ENCODE assay signal across 15 mouse cellular contexts in the genomic region with DNA sequence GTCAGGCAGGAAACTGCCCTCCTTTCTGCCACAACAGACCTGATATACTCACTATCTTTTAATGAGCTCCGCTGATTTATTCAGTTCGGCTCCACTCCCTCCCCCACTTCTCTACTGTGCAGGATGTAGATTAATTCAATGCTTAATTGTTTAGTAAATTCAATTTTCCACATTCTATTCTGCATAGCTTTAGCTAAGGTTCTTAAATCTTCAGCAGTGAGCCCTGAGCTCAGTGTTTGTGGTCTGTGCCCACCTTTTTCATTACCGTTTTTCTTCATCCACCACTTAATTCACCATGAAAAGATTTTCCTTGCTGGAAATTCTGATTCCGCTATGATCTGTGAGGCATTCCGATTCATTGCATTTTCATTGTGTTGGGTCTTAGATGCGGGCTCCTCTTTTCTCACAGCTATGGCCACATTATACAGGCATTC. TPM values are rescaled to one million over a fixed set of nuclear protein-coding genes. Genes with fewer than 3 reads are reported as not detected.
DNase-seq lines count a peak whose midpoint lies in the region; ATAC-seq and TF ChIP-seq lines count a peak whose summit lies in the region.
"Had no signal": no experiment of that assay in that cellular context is flagged by ENCODE, and none has a peak within 500 bp of the region (broad histone marks: within the 10 kb centered on the region; RNA-seq: fewer than 3 reads in every experiment).

No protein-coding gene starts in this region.

- WGBS in heart, postnatal 0 days, result 69% methylated on average over 6 of the region's 6 CpGs
- WGBS in forebrain, embryonic 16.5 days, result 10% methylated on average over 6 of the region's 6 CpGs
- WGBS in midbrain, embryonic 11.5 days, result 21% methylated on average over 6 of the region's 6 CpGs
- WGBS in liver, embryonic 12.5 days (ENCODE audit: insufficient replicate concordance), result 77% methylated on average over 6 of the region's 6 CpGs

- 0 out of 2 replicates have a peak overlapping the region, but pooled peaks have one; percentile 71 for H3K27ac ChIP-seq in heart, postnatal 0 days (ENCODE audit: low read depth)
- 0 out of 2 replicates have a peak overlapping the region, but pooled peaks have one; percentile 5 for H3K27ac ChIP-seq in forebrain, embryonic 16.5 days (ENCODE audit: low read length)
- peak overlapping the region; percentile 25 for H3K27ac ChIP-seq in midbrain, embryonic 11.5 days (ENCODE audit: low read depth, low read length)
- H3K27ac ChIP-seq in liver, embryonic 12.5 days, result no peak overlapping the region
- H3K27ac ChIP-seq: embryonic facial prominence, embryonic 12.5 days; limb, embryonic 15.5 days; stomach, embryonic 15.5 days had no signal

- no peak for TF ChIP-seq CTCF in heart, postnatal 0 days (IDR thresholded peaks at IDR 0.05; ENCODE audit: low read depth)

- no peak for DNase-seq in heart, postnatal 0 days (ENCODE audit: low spot score)
- DNase-seq in heart, adult 9 months (ENCODE audit: low spot score in 2 of 2), result no peak
- peak; percentile 89 for DNase-seq in midbrain, embryonic 11.5 days (ENCODE audit: low spot score, missing footprints)
- DNase-seq in retina, embryonic 14.5 days (ENCODE audit: low spot score), result peak; percentile 56
- DNase-seq in T-cell, adult 2 months (ENCODE audit: low spot score), result no peak
- DNase-seq: cerebellum, adult 9-11 months; heart, postnatal 4 days; right cerebral cortex, postnatal 4 days; thymus, postnatal 25 days had no signal

- H3K4me3 ChIP-seq in heart, postnatal 0 days (ENCODE audit: low read depth, low read length), result no peak overlapping the region
- no peak overlapping the region for H3K4me3 ChIP-seq in forebrain, embryonic 16.5 days (replicated peaks; ENCODE audit: low read length)
- H3K4me3 ChIP-seq in midbrain, embryonic 11.5 days (ENCODE audit: low read depth, low read length), result no peak overlapping the region
- H3K4me3 ChIP-seq in liver, embryonic 12.5 days, result no peak overlapping the region
- H3K4me3 ChIP-seq: embryonic facial prominence, embryonic 12.5 days; limb, embryonic 15.5 days; stomach, embryonic 15.5 days had no signal

- H3K4me2 ChIP-seq in heart, postnatal 0 days (ENCODE audit: low read depth, low read length), result no peak overlapping the region
- peak overlapping the region; percentile 25 for H3K4me2 ChIP-seq in forebrain, embryonic 16.5 days (ENCODE audit: low read length)
- no peak overlapping the region for H3K4me2 ChIP-seq in midbrain, embryonic 11.5 days
- no peak overlapping the region for H3K4me2 ChIP-seq in liver, embryonic 12.5 days
- H3K4me2 ChIP-seq: embryonic facial prominence, embryonic 12.5 days; limb, embryonic 15.5 days; stomach, embryonic 15.5 days had no signal

- H3K4me1 ChIP-seq in heart, postnatal 0 days (ENCODE audit: control insufficient read depth, insufficient read depth), result peaks cover 25% of the 10 kb centered on the region
- H3K4me1 ChIP-seq in forebrain, embryonic 16.5 days (replicated peaks; ENCODE audit: control insufficient read depth, insufficient read depth, low read length), result peaks cover 20% of the 10 kb centered on the region
- peaks cover 26% of the 10 kb centered on the region for H3K4me1 ChIP-seq in midbrain, embryonic 11.5 days (ENCODE audit: control insufficient read depth, insufficient read depth, low read length)
- no peaks in the 10 kb centered on the region for H3K4me1 ChIP-seq in liver, embryonic 12.5 days
- H3K4me1 ChIP-seq: limb, embryonic 15.5 days had no signal

- TF ChIP-seq EP300 in heart, postnatal 0 days (IDR thresholded peaks at IDR 0.05; ENCODE audit: low read depth), result no peak

- H3K9ac ChIP-seq in heart, postnatal 0 days (replicated peaks; ENCODE audit: low read depth, low read length), result no peak overlapping the region
- no peak overlapping the region for H3K9ac ChIP-seq in forebrain, embryonic 16.5 days (replicated peaks; ENCODE audit: low read depth, low read length)
- no peak overlapping the region for H3K9ac ChIP-seq in midbrain, embryonic 11.5 days (ENCODE audit: low read length)
- no peak overlapping the region for H3K9ac ChIP-seq in liver, embryonic 12.5 days
- H3K9ac ChIP-seq: embryonic facial prominence, embryonic 12.5 days; limb, embryonic 15.5 days; stomach, embryonic 15.5 days had no signal

- ATAC-seq in heart, postnatal 0 days (ENCODE audit: insufficient read depth, low read depth), result no peak
- peak; percentile 73 for ATAC-seq in forebrain, embryonic 16.5 days
- peak; percentile 71 for ATAC-seq in midbrain, embryonic 11.5 days (ENCODE audit: low FRiP score)
- no peak for ATAC-seq in liver, embryonic 12.5 days
- ATAC-seq in erythroblast, adult 5-6 weeks (replicated peaks; ENCODE audit: low FRiP score, poor library complexity, severe bottlenecking), result no peak

- no peaks in the 10 kb centered on the region; the same call in 1 of the 2 replicates for H3K9me3 ChIP-seq in heart, postnatal 0 days (replicated peaks; ENCODE audit: control insufficient read depth, low read length)
- no peaks in the 10 kb centered on the region for H3K9me3 ChIP-seq in forebrain, embryonic 16.5 days (ENCODE audit: control insufficient read depth, low read length)
- H3K9me3 ChIP-seq in midbrain, embryonic 11.5 days (ENCODE audit: control insufficient read depth, low read length), result no peaks in the 10 kb centered on the region
- no peaks in the 10 kb centered on the region for H3K9me3 ChIP-seq in liver, embryonic 12.5 days (replicated peaks)
- H3K9me3 ChIP-seq: embryonic facial prominence, embryonic 12.5 days; limb, embryonic 15.5 days; stomach, embryonic 15.5 days had no signal

- H3K36me3 ChIP-seq in heart, postnatal 0 days (replicated peaks; ENCODE audit: control insufficient read depth, insufficient read depth, low read length), result peaks cover 54% of the 10 kb centered on the region
- 0 out of 2 replicates have a peak, but pooled peaks cover 2% of the 10 kb centered on the region for H3K36me3 ChIP-seq in forebrain, embryonic 16.5 days (ENCODE audit: control insufficient read depth, insufficient read depth)
- peaks cover 8% of the 10 kb centered on the region for H3K36me3 ChIP-seq in midbrain, embryonic 11.5 days (ENCODE audit: control insufficient read depth, insufficient read depth, low read length)
- H3K36me3 ChIP-seq in liver, embryonic 12.5 days, result peaks cover 44% of the 10 kb centered on the region
- H3K36me3 ChIP-seq: limb, embryonic 15.5 days had no signal

- H3K27me3 ChIP-seq in heart, postnatal 0 days (ENCODE audit: control insufficient read depth, insufficient read depth, low read length), result no peaks in the 10 kb centered on the region
- no peaks in the 10 kb centered on the region for H3K27me3 ChIP-seq in forebrain, embryonic 16.5 days (replicated peaks; ENCODE audit: control insufficient read depth, insufficient read depth, low read length)
- H3K27me3 ChIP-seq in midbrain, embryonic 11.5 days (ENCODE audit: control insufficient read depth, insufficient read depth, low read length), result no peaks in the 10 kb centered on the region
- H3K27me3 ChIP-seq in liver, embryonic 12.5 days (replicated peaks), result no peaks in the 10 kb centered on the region
- H3K27me3 ChIP-seq: embryonic facial prominence, embryonic 12.5 days; limb, embryonic 15.5 days; stomach, embryonic 15.5 days had no signal

RNA-seq across cellular contexts. Expression of gene Meis1, which starts 28.5 kb away (rescaled TPM):
- 24.8 and 34.8 TPM in 2 replicates for total RNA-seq in heart, postnatal 0 days (2014; rRNA removed; ENCODE audit: low replicate concordance)
- polyA plus RNA-seq in heart, postnatal 0 days (2015; fragmentation: Nextera tagmentation; extraction: Ambion mirVana), result 35.4 and 36.5 TPM in 2 replicates
- polyA plus RNA-seq in forebrain, embryonic 16.5 days (2015; fragmentation: Nextera tagmentation; extraction: Ambion mirVana), result 28.5 and 41.4 TPM in 2 replicates
- polyA plus RNA-seq in midbrain, embryonic 11.5 days (2014; fragmentation: Nextera tagmentation; extraction: Ambion mirVana), result 39.4 and 39.6 TPM in 2 replicates
- polyA plus RNA-seq in liver, embryonic 12.5 days (2016; fragmentation: Nextera tagmentation; extraction: Ambion mirVana), result 24.6 TPM in 2 replicates
- total RNA-seq in erythroblast, adult 5-6 weeks (2015; ENCODE audit: low replicate concordance), result 0.38 and 2.5 TPM in 2 replicates
- total RNA-seq in erythroblast, adult 5-6 weeks (2017; ENCODE audit: low replicate concordance), result 2.4 and 3.3 TPM in 2 replicates

Comparison
In these comparisons a context has a peak if more than half of its experiments do, and no peak if none do; other contexts are left out.
1. ATAC-seq: peak in forebrain, embryonic 16.5 days (single experiment) and midbrain, embryonic 11.5 days (single experiment); none in heart, postnatal 0 days (single experiment), liver, embryonic 12.5 days (single experiment) and erythroblast, adult 5-6 weeks (single experiment).
2. DNase-seq: peak in midbrain, embryonic 11.5 days (single experiment) and retina, embryonic 14.5 days (single experiment); none in heart, postnatal 0 days (single experiment), heart, adult 9 months (0 of 2) and T-cell, adult 2 months (single experiment).